Mouse (Mus musculus) right cerebral cortex, postnatal 10 days (tissue): ENCODE data around the gene Dlx6.

Experiments used
- DNase-seq, 2 experiments: peaks; one replicate each; pipeline ENCODE4 v3.0.0; 2021; ENCODE audit warnings: low spot score in 2 of 2

The Dlx6 gene

GRCm38 (mm10) chr6:6863160-6863870, at the start of gene Dlx6:
Gene Dlx6 (plus strand): TSS chr6:6863334.
- no peak for DNase-seq

- DNase-seq, result peak; percentile 23 to 32
Observed at GRCm38 (mm10) chr6:6816821-6817220, 46.3 kb upstream of the Dlx6 start.

GRCm38 (mm10) chr6:6818036-6818788, 44.9 kb upstream of the Dlx6 start:
- DNase-seq, result no peak

GRCm38 (mm10) chr6:6819134-6819533, 44.0 kb upstream of the Dlx6 start:
- no peak for DNase-seq

- DNase-seq, result no peak
Observed at GRCm38 (mm10) chr6:6825313-6825712, 37.8 kb upstream of the Dlx6 start.

- DNase-seq, result no peak
Observed at GRCm38 (mm10) chr6:6826861-6827260, 36.3 kb upstream of the Dlx6 start.

- no peak for DNase-seq
Observed at GRCm38 (mm10) chr6:6830446-6830845, 32.7 kb upstream of the Dlx6 start.

GRCm38 (mm10) chr6:6833301-6833700, 29.8 kb upstream of the Dlx6 start:
- DNase-seq, result no peak

- no peak for DNase-seq
Observed at GRCm38 (mm10) chr6:6848541-6848940, 14.6 kb upstream of the Dlx6 start.

GRCm38 (mm10) chr6:6849744-6850143, 13.4 kb upstream of the Dlx6 start:
- no peak for DNase-seq

- DNase-seq, result no peak
Observed at GRCm38 (mm10) chr6:6850324-6851060, 12.6 kb upstream of the Dlx6 start.

GRCm38 (mm10) chr6:6851166-6851565, 12.0 kb upstream of the Dlx6 start:
- DNase-seq, result no peak

GRCm38 (mm10) chr6:6852944-6853343, 10.2 kb upstream of the Dlx6 start:
- no peak for DNase-seq

GRCm38 (mm10) chr6:6854176-6854575, 9.0 kb upstream of the Dlx6 start:
- no peak for DNase-seq

- peak in 1 of 2 experiments; percentile 40 for DNase-seq
Observed at GRCm38 (mm10) chr6:6854902-6855745, 8.0 kb upstream of the Dlx6 start.

- DNase-seq, result no peak
Observed at GRCm38 (mm10) chr6:6855746-6856185, 7.4 kb upstream of the Dlx6 start.

- DNase-seq, result no peak
Observed at GRCm38 (mm10) chr6:6856316-6856715, 6.8 kb upstream of the Dlx6 start.

GRCm38 (mm10) chr6:6856881-6857280, 6.3 kb upstream of the Dlx6 start:
- DNase-seq, result no peak

GRCm38 (mm10) chr6:6857766-6858165, 5.4 kb upstream of the Dlx6 start:
- no peak for DNase-seq

GRCm38 (mm10) chr6:6858571-6858970, 4.6 kb upstream of the Dlx6 start:
- DNase-seq, result no peak

GRCm38 (mm10) chr6:6859111-6859949, 3.8 kb upstream of the Dlx6 start:
- peak in 1 of 2 experiments; percentile 14 for DNase-seq
